Mouse (Mus musculus) heart, postnatal 0 days (tissue): ENCODE measurements around the gene Ryr2. TPM values are rescaled to one million over a fixed set of nuclear protein-coding genes. Genes with fewer than 3 reads are reported as not detected.
A peak's percentile ranks its signal among the peaks of the same experiment; 100 is the strongest.

Experiments used
- ATAC-seq: fragments of 200-750 bp; cut with Nextera tagmentation; 2 replicates; pipeline ENCODE4 v1.8.0; 2017; ENCODE audit warnings: low read depth, moderate number of reproducible peaks, moderate library complexity; ENCODE audit not compliant: insufficient read depth
- DNase-seq: peaks from one replicate; pipeline ENCODE4 v3.0.0-alpha.2; 2016; ENCODE audit warnings: low spot score
- H3K27ac ChIP-seq: fragments of 300-500 bp; sonication (generic); 2 replicates; pipeline ENCODE4 v1.5.1; 2014; ENCODE audit warnings: low read depth, mild to moderate bottlenecking
- H3K27me3 ChIP-seq: fragments of 300-500 bp; sonication (generic); 2 replicates; pipeline ENCODE4 v1.6.1; 2014; ENCODE audit warnings: low read length, mixed read lengths; ENCODE audit not compliant: control insufficient read depth, insufficient read depth
- H3K36me3 ChIP-seq: fragments of 300-500 bp; sonication (generic); replicated peaks from 2 replicates; pipeline ENCODE4 v1.6.1; 2014; ENCODE audit warnings: low read length, mixed read lengths; ENCODE audit not compliant: control insufficient read depth, insufficient read depth
- H3K4me1 ChIP-seq: fragments of 300-500 bp; sonication (generic); 2 replicates; pipeline ENCODE4 v1.6.1; 2014; ENCODE audit warnings: antibody characterized with exemption; ENCODE audit not compliant: control insufficient read depth, insufficient read depth
- H3K4me2 ChIP-seq: fragments of 300-500 bp; sonication (generic); 2 replicates; pipeline ENCODE4 v1.6.1; 2014; ENCODE audit warnings: low read depth, mild to moderate bottlenecking, low read length, moderate library complexity
- H3K4me3 ChIP-seq: fragments of 300-500 bp; sonication (generic); 2 replicates; pipeline ENCODE4 v1.5.1; 2014; ENCODE audit warnings: low read depth, low read length
- H3K9ac ChIP-seq: fragments of 300-500 bp; sonication (generic); replicated peaks from 2 replicates; pipeline ENCODE4 v1.6.1; 2014; ENCODE audit warnings: low read depth, low read length, mixed read lengths
- H3K9me3 ChIP-seq: fragments of 300-500 bp; sonication (generic); replicated peaks from 2 replicates; pipeline ENCODE4 v1.6.1; 2016; ENCODE audit warnings: low read length; ENCODE audit not compliant: control insufficient read depth
- CTCF ChIP-seq: IDR thresholded peaks from 2 replicates; pipeline ENCODE4 v1.5.1; 2016; ENCODE audit warnings: antibody characterized with exemption, control low read depth, low read depth
- EP300 ChIP-seq: IDR thresholded peaks from 2 replicates; pipeline ENCODE4 v1.6.1; 2016; ENCODE audit warnings: antibody characterized with exemption, low read depth
- WGBS: fragments of 180-500 bp; shearing (Covaris S2); extraction: QIAGEN DNeasy Blood & Tissue Kit; methylation state at CpG from one replicate; pipeline ENCODE4 v1.1.7; 2014; 5-methylcytosine and 5-hydroxymethylcytosine counted together
- polyA plus RNA-seq: library from polyadenylated mRNA; unstranded; fragments of >200 nt; fragmentation: Nextera tagmentation; extraction: Ambion mirVana; gene quantifications from 2 replicates; pipeline ENCODE4 v1.2.1, GENCODE M21; 2015
- total RNA-seq: library from RNA; depleted of rRNA; stranded (reverse); fragments of >200 nt; gene quantifications from 2 replicates; pipeline ENCODE4 v1.2.3, GENCODE M21; 2014; ENCODE audit warnings: low replicate concordance

Gene Ryr2
- total and polyA plus RNA-seq, 2 experiments from 2014 or later: 61.4 to 396 TPM

DNA sequence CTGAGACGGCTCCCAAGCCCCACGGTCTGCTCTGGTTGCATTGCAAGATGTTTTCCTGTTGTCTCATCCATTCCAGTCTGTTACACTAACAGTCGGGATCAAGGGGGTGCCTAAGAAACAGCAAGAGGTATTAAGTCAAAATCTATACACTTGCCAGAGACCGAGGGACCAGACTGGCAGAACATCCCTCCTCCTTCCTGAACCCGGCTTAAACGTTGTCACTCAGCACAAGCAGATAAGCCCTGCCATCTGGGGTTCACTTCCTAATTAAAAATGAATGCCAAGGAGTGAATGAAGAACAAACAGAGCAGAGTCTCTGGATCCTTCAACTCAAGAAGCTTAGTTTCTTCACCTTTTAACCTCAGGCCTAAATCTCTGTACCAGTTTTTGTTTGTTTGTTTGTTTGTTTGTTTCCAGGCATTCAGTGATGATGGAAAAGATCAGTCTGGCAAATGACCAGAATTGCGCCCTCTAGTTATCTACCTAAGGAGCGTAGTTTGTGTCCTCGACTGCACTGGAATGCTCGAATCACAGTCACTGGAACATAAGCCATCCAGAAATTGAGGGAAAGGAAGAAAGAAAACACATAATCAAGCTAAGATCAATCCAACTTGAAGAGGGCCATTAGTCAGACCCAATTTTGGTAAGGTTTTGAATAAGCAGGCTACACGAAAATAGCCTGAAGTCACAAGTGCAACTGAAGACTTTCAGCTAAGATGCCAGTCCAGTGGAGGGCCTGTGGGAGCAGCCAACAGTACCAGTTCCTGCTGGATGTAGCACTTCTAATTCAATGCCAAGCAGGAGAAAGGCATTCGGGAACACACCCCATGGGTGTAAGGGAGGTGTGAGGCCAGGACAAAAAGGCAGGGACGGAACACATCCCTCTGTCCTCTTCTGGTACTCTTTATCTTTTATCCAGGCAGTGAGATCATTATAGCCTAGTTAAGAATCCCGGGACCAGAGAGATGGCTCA lies 36.3 kb downstream of the Ryr2 start:
- 43% methylated on average over 14 of the region's 14 CpGs for WGBS
- no peak for TF ChIP-seq EP300
- no peak for TF ChIP-seq CTCF
- no peak overlapping the region for H3K4me2 ChIP-seq
- H3K9ac ChIP-seq: no peak overlapping the region
- peak overlapping the region; percentile 59; the same call in 1 of the 2 replicates for H3K27ac ChIP-seq
- no peak overlapping the region for H3K4me3 ChIP-seq
- no peaks in the 10 kb centered on the region for H3K27me3 ChIP-seq
- ATAC-seq (no peak), DNase-seq (no peak)
- H3K9me3 ChIP-seq: no peaks in the 10 kb centered on the region
- H3K36me3 ChIP-seq: peaks cover 6% of the 10 kb centered on the region; the same call in 1 of the 2 replicates
- H3K4me1 ChIP-seq: peaks cover 51% of the 10 kb centered on the region

DNA sequence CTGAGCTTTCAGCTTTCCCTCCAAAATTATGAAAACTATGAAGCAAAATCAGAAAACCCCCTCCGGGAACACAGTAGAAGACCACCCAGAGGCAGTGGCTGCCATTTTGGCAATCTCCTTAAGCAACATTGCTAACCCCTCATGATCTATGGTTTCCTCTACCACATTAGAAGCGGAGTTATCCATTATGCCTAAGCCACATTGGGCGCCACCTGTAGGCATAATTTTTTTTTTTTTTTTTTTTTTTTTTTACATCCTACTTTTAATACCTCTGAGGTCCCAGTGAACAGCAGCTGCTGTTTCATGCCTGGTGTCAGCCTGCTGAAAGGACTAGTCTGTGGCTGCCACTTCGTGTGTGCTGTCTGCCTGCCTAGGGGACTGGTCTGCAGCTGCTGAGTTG lies 42.2 kb downstream of the Ryr2 start:
- Histone ChIP-seq H3K27me3 (no peaks in the 10 kb centered on the region), H3K36me3 (0 out of 2 replicates have a peak, but pooled peaks cover 6% of the 10 kb centered on the region), H3K4me1 (peaks cover 70% of the 10 kb centered on the region), H3K4me2 (no peak overlapping the region), H3K4me3 (no peak overlapping the region), H3K27ac (no peak overlapping the region), H3K9ac (no peak overlapping the region), H3K9me3 (no peaks in the 10 kb centered on the region)
- DNase-seq: no peak
- TF ChIP-seq EP300 (no peak), CTCF (no peak)
- no peak for ATAC-seq
- 70% methylated on average over 4 of the region's 4 CpGs for WGBS

DNA sequence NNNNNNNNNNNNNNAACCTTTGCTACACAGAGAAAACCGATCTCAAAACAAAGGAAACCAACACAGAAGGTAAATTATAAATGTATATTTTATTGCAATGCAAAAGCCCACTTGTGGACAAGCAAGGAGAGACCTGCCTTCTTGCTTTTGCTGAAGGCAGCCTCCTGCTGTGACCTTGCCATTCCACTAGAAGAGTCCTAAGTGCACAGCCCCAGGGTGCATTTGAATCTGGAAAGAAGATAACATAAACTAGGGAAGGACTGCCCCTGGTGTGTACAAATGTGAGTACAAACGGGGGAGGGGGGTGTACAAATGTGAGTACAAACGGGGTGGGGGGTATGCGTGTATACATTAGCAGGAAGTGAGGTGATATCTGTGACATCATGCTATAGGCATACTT lies 43.2 kb downstream of the Ryr2 start:
- ATAC-seq: no peak
- Histone ChIP-seq H3K36me3 (0 out of 2 replicates have a peak, but pooled peaks cover 6% of the 10 kb centered on the region), H3K9me3 (no peaks in the 10 kb centered on the region), H3K4me2 (no peak overlapping the region), H3K4me3 (no peak overlapping the region), H3K27ac (no peak overlapping the region), H3K9ac (no peak overlapping the region), H3K4me1 (peaks cover 71% of the 10 kb centered on the region), H3K27me3 (no peaks in the 10 kb centered on the region)
- 53% methylated on average over 4 of the region's 4 CpGs for whole genome bisulfite sequencing
- no peak for TF ChIP-seq EP300
- TF ChIP-seq CTCF: no peak
- no peak for DNase-seq

DNA sequence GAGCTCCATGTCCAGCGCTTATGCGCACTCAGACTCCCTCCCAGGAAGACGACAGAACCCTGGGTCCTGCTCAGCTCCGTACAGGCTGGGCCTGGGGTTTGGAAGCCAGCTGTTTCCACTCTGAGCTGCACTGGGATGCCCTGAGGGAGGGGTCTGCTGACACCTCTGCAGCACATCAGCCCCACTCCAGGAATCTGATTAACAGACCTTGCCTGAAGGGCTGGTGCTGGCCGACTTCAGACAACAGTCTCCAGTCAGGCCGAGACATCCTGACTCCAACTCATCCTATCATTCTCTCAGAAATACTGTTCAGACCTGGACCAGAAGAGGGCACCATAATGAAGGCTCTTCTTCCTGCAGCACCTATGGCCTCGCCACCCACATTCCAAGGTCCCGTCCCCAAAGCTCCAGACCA lies 49.4 kb downstream of the Ryr2 start:
- H3K4me1 ChIP-seq: peaks cover 44% of the 10 kb centered on the region
- no peaks in the 10 kb centered on the region for H3K27me3 ChIP-seq
- 37% methylated on average over 8 of the region's 8 CpGs for WGBS
- peak overlapping the region; percentile 51; the same call in 1 of the 2 replicates for H3K27ac ChIP-seq
- no peak for DNase-seq
- H3K4me3 ChIP-seq: no peak overlapping the region
- H3K9me3 ChIP-seq: no peaks in the 10 kb centered on the region
- H3K36me3 ChIP-seq: no peaks in the 10 kb centered on the region
- peak overlapping the region; percentile 23; the same call in 1 of the 2 replicates for H3K4me2 ChIP-seq
- ATAC-seq: peak; percentile 12; the same call in 1 of the 2 replicates
- H3K9ac ChIP-seq: no peak overlapping the region
- TF ChIP-seq EP300 (no peak), CTCF (peak; percentile 36)

DNA sequence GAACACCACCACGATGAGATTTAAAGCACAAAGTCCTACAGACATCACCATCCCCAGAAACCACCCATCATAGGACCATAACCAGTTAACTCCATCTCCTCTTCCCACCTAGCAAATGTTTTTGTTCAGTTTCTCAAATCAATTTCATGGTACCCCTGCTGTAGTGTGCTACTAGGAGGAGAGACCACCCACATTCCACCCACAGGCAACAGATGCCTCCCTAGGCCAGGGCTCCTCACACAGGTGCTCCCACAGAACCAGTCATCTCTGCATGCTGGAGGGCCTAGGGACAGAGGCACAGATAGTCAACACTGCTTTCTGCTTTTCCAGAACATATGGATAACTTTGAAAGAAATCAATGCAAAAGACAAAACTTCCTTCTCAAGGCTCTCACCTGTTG lies 50.8 kb downstream of the Ryr2 start:
- H3K9me3 ChIP-seq: no peaks in the 10 kb centered on the region
- ATAC-seq (no peak), DNase-seq (no peak)
- H3K27ac ChIP-seq: no peak overlapping the region
- no peak overlapping the region for H3K4me3 ChIP-seq
- TF ChIP-seq CTCF: no peak
- TF ChIP-seq EP300: no peak
- no peaks in the 10 kb centered on the region for H3K27me3 ChIP-seq
- 72% methylated on average over 1 of the region's 1 CpGs for WGBS
- H3K4me1 ChIP-seq: peaks cover 35% of the 10 kb centered on the region
- H3K4me2 ChIP-seq: no peak overlapping the region
- H3K36me3 ChIP-seq: no peaks in the 10 kb centered on the region
- no peak overlapping the region for H3K9ac ChIP-seq
